Mouse (Mus musculus): ENCODE results near the gene Acaa1a.

Acaa1a gene

DNA sequence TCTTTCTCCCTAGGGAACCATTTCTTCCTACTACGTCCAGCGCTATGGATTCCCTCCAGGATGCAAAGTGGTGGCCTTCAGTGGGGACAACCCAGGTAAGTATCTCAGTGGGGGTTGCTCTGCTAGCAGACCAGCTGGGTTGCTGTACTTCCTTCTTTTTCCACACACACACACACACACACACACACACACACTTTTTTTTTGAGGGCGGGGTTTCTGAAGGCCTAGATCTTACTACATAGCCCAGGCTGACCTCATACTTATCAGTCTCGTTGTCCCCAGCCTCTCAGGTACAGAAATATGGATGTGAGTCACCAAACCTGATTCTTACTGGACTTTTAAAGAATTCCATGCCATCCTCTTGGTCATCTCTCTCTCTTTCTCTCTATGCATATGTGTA, 38.8 kb downstream of the Acaa1a start:
- in situ Hi-C loops (cut with MboI; ENCODE audit: low sequenced_read_pairs) = no loop called here

DNA sequence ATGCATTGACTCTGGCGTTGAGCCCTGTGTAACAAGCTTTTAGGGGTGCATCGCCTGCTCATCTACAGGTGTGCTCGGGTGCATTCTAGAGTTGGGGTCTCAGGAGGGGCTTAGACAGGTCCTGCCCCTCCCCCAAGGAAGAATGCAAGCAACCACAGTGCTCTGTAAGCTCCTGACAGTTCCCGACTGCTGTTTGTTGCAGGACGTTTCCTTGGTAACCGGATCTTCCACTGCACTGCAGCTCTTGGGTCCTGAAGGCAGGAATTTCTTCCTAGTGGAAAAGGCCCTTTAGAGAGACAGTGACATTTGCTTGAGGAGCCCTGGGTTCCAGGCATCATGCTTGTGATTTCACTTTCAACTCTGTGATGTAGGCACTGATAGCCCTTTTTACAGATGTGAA, 43.1 kb downstream of the Acaa1a start:
- in situ Hi-C loops (cut with MboI; ENCODE audit: low sequenced_read_pairs) = no loop called here

DNA sequence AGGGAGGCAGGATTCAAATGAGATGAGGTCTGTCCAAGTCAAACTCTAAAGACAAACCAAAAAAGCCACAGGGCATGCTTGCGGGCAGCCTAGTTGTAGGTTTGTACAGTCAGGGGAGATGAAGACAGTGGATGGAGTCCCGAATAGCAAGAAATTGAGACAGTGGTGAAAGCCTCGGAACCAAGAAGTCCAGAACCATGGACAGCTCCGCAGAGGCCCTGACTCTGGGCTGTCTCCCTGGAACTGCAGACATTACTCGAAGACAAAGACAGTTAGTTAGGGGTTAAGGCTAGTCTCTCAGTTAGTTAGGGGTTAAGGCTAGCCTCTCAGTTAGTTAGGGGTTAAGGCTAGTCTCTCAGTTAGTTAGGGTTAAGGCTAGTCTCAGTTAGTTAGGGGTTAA, 49.5 kb downstream of the Acaa1a start:
- in situ Hi-C loops (cut with MboI; ENCODE audit: low sequenced_read_pairs) = no loop called here

DNA sequence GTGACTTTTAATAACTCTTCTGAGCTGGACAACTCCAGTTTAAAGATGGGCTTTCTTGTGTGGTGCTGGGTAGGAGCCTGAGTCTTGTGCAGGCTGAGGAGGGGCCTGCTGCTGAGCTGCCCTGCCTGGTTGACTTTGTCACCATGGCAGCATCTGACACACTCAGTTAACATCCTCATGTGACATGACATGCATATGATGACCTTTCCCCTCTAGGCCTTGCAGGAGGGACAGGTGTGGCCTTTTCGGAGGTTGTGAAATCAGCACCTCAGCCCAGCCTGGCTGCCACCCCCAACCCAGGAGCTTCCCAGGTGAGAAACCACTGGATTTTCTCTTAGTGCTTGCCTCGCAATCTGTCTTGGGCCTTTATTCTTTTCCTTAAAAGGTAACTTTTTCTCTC, 50.7 kb downstream of the Acaa1a start:
- in situ Hi-C loops (cut with MboI; ENCODE audit: low sequenced_read_pairs) = no loop called here

DNA sequence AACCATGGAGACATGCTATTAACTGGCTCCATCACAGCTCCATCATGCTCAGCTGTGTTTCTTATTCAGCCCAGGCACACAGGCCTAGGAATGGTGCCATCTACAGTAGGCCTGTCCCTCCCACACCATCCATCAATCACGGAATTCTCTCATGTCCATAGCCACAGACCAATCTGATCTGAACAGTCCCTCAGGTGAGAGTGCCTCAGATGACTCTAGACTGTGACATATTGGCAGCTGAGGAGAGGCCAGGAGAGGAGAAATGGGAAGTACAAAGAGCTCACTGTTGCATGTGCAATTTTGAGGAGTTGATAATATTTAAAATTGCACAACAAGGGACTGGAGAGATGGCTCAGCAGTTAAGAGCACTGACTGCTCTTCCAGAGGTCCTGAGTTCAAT, 55.3 kb downstream of the Acaa1a start:
- in situ Hi-C loops (cut with MboI; ENCODE audit: low sequenced_read_pairs) = no loop called here

Data from CH12F3 (cell line).